Mouse (Mus musculus) cerebellum, adult 2 months (tissue): Measurements from ENCODE around the gene Pmp22. TPM values are rescaled to one million over a fixed set of nuclear protein-coding genes. Genes with fewer than 3 reads are reported as not detected.
A peak's percentile ranks its signal among the peaks of the same experiment; 100 is the strongest.

Experiments
- DNase-seq, 2 experiments: peaks; one replicate each; pipeline ENCODE4 v3.0.0; 2021
- H3K27ac ChIP-seq: fragments of 200-500 bp; 2 replicates; pipeline ENCODE4 v1.5.1; 2012; ENCODE audit warnings: low read length, control low read depth, inconsistent platforms; ENCODE audit not compliant: insufficient read depth
- H3K27me3 ChIP-seq: fragments of 200-500 bp; 2 replicates; pipeline ENCODE4 v1.6.1; 2012; ENCODE audit warnings: inconsistent platforms, mild to moderate bottlenecking, low read length, moderate library complexity; ENCODE audit not compliant: control insufficient read depth, insufficient read depth
- H3K4me1 ChIP-seq: fragments of 200-500 bp; 2 replicates; pipeline ENCODE4 v1.6.1; 2011; ENCODE audit warnings: low read length; ENCODE audit not compliant: control insufficient read depth, insufficient read depth
- H3K4me3 ChIP-seq: fragments of 200-500 bp; replicated peaks from 2 replicates; pipeline ENCODE3; 2011; ENCODE audit warnings: mild to moderate bottlenecking, low read depth, low read length, control low read depth; ENCODE audit not compliant: insufficient read depth
- CTCF ChIP-seq: fragments of 200-500 bp; IDR thresholded peaks from 2 replicates; pipeline ENCODE4 v1.5.1; 2011; ENCODE audit warnings: low read depth, mild to moderate bottlenecking, control low read depth, low read length, moderate library complexity, borderline replicate concordance; ENCODE audit not compliant: insufficient read depth
- POLR2A ChIP-seq: fragments of 200-500 bp; IDR thresholded peaks from 2 replicates; pipeline ENCODE4 v1.6.1; 2011; ENCODE audit warnings: low read length, control low read depth, borderline replicate concordance; ENCODE audit not compliant: insufficient read depth
- WGBS: fragments of 180-500 bp; shearing (Covaris S2); methylation state at CpG from one replicate; pipeline ENCODE4 v1.1.7; 2018; 5-methylcytosine and 5-hydroxymethylcytosine counted together
- polyA plus RNA-seq: library from polyadenylated mRNA; depleted of rRNA; stranded (reverse); fragments of >200 nt; gene quantifications from 2 replicates; pipeline ENCODE4 v1.2.3, GENCODE M21; 2012

Pmp22 gene
- polyA plus RNA-seq, 1 experiment: 60.8 TPM

GRCm38 (mm10) chr11:63164756-63165484 lies 36.1 kb downstream of the Pmp22 start:
- DNase-seq: no peak
- TF ChIP-seq POLR2A (no peak), CTCF (peak; percentile 62; the same call in 1 of the 2 replicates)
- no peaks in the 10 kb centered on the region for H3K4me1 ChIP-seq
- H3K4me3 ChIP-seq: no peak overlapping the region
- 37% methylated on average over 7 of the region's 7 CpGs for WGBS
- no peak overlapping the region for H3K27ac ChIP-seq
- H3K27me3 ChIP-seq: no peaks in the 10 kb centered on the region

GRCm38 (mm10) chr11:63167826-63168225 lies 39.0 kb downstream of the Pmp22 start:
- no peaks in the 10 kb centered on the region for H3K4me1 ChIP-seq
- no peak overlapping the region for H3K27ac ChIP-seq
- no peak for DNase-seq
- no peak overlapping the region for H3K4me3 ChIP-seq
- 83% methylated on average over 4 of the region's 4 CpGs for WGBS
- H3K27me3 ChIP-seq: no peaks in the 10 kb centered on the region
- TF ChIP-seq POLR2A (no peak), CTCF (no peak)

DNA sequence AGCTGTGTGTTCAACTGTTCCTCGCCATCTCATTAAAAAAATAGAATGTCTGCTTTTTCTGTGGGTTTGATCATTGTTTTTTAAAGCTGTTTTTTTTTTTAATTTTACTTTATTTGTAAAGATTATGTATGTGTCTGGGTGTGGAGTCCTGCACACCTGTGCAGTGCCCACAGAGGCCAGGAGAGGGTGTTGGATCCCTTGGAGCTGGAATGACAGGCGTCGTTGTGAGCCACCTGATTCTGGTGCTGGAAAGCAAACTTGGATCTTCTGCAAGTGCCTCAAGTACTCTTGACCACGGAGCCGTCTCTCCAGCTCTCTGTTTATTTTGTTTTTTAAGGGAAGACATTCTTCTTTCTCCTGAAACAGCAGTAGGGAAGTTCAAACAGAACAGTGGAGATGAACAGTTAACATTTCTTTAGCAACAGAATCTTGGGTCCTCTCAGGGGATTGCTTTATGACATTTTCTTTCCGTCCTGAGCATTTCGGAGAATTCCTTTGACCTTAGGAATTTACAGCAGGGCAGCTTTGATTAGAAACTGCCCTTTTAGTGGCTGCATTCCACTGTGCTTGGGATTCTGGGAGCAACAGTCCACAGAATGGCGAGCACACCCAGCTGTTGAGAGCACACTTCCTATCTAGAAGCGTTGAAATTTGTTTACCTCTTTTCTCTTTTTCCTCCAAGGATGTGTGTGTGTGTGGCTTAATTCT lies 39.9 kb downstream of the Pmp22 start:
- DNase-seq: no peak
- H3K27ac ChIP-seq: no peak overlapping the region
- no peak for TF ChIP-seq POLR2A
- no peak for TF ChIP-seq CTCF

GRCm38 (mm10) chr11:63171977-63172376 lies 43.2 kb downstream of the Pmp22 start:
- H3K4me3 ChIP-seq: no peak overlapping the region
- H3K27me3 ChIP-seq: no peaks in the 10 kb centered on the region
- peak in 1 of 2 experiments; percentile 8 for DNase-seq
- H3K4me1 ChIP-seq: no peaks in the 10 kb centered on the region
- H3K27ac ChIP-seq: no peak overlapping the region
- WGBS: 34% methylated on average over 1 of the region's 1 CpGs
- TF ChIP-seq CTCF (no peak), POLR2A (no peak)

More for the DNA sequence above, 39.9 kb downstream of the Pmp22 start:
- H3K27me3 ChIP-seq: no peaks in the 10 kb centered on the region
- 70% methylated on average over 9 of the region's 9 CpGs for WGBS
- H3K4me1 ChIP-seq: no peaks in the 10 kb centered on the region
- H3K4me3 ChIP-seq: no peak overlapping the region

- no peaks in the 10 kb centered on the region for H3K27me3 ChIP-seq
- peak; percentile 42 to 66 for DNase-seq
- H3K4me1 ChIP-seq: no peaks in the 10 kb centered on the region
- H3K4me3 ChIP-seq: no peak overlapping the region
- 19% methylated on average over 5 of the region's 5 CpGs for WGBS
- TF ChIP-seq POLR2A: no peak
- no peak for TF ChIP-seq CTCF
- no peak overlapping the region for H3K27ac ChIP-seq
Measured at GRCm38 (mm10) chr11:63173604-63174003, 44.8 kb downstream of the Pmp22 start.

- no peaks in the 10 kb centered on the region for H3K27me3 ChIP-seq
- no peak for DNase-seq
- peak; percentile 42; the same call in 1 of the 2 replicates for TF ChIP-seq CTCF
- TF ChIP-seq POLR2A: no peak
- no peaks in the 10 kb centered on the region for H3K4me1 ChIP-seq
- no peak overlapping the region for H3K4me3 ChIP-seq
- no peak overlapping the region for H3K27ac ChIP-seq
- WGBS: 40% methylated on average over 3 of the region's 3 CpGs
Measured at GRCm38 (mm10) chr11:63175302-63175701, 46.5 kb downstream of the Pmp22 start.

DNA sequence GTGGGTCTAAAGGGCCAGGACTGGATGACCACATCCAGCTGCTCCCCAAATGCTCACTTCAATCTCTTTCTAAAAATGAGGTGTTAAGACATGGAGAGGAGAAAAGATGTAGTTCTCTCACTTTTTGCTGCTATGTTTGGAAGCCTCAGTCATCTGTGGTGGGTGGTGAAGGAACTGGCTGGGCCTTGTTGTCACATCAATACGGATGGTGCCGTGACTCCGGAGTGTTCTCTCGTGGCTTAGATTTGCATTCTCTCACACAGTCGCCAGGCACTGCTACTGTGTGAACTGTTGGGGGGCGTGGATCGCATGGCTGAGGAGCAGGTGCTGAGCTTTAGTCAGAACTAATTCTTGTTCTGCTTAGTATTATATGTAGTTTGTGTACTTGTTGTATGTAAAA lies 47.6 kb downstream of the Pmp22 start:
- Histone ChIP-seq H3K4me3 (no peak overlapping the region), H3K27ac (no peak overlapping the region), H3K4me1 (no peaks in the 10 kb centered on the region), H3K27me3 (no peaks in the 10 kb centered on the region)
- no peak for DNase-seq
- 65% methylated on average over 7 of the region's 7 CpGs for WGBS
- TF ChIP-seq POLR2A (no peak), CTCF (no peak)
